Mouse (Mus musculus) CH12.LX (cell line): ENCODE measurements around the gene Phf7.
A peak's percentile ranks its signal among the peaks of the same experiment; 100 is the strongest.

Experiments used
- CHD1 ChIP-seq: IDR thresholded peaks from 2 replicates; pipeline ENCODE4 v1.6.1; 2012; ENCODE audit warnings: low read depth, low read length, improper control_type of control experiment, inconsistent platforms
- CHD2 ChIP-seq: IDR thresholded peaks from 2 replicates; pipeline ENCODE4 v1.6.1; 2011; ENCODE audit warnings: low read length, improper control_type of control experiment
- CTCF ChIP-seq, 2 experiments: IDR thresholded peaks in 1 of 2; conservative IDR thresholded peaks in 1 of 2; 2 replicates each; pipeline ENCODE4 v1.5.1; 2011 to 2012; ENCODE audit warnings: low read depth in 2 of 2, low read length in 2 of 2, improper control_type of control experiment in 1 of 2, inconsistent platforms in 1 of 2, mild to moderate bottlenecking in 1 of 2, moderate library complexity in 1 of 2
- EP300 ChIP-seq: IDR thresholded peaks from 2 replicates; pipeline ENCODE4 v1.6.1; 2011; ENCODE audit warnings: low read length, improper control_type of control experiment
- ETS1 ChIP-seq: conservative IDR thresholded peaks from 2 replicates; pipeline ENCODE4 v1.6.1; 2012; ENCODE audit warnings: low read depth, mild to moderate bottlenecking, inconsistent platforms, low read length, improper control_type of control experiment, moderate library complexity
- GABPA ChIP-seq: IDR thresholded peaks from 2 replicates; pipeline ENCODE4 v1.6.1; 2012; ENCODE audit warnings: low read depth, low read length, improper control_type of control experiment, inconsistent platforms; ENCODE audit not compliant: insufficient replicate concordance
- HCFC1 ChIP-seq: IDR thresholded peaks from 2 replicates; pipeline ENCODE4 v1.6.1; 2012; ENCODE audit warnings: low read depth, mild to moderate bottlenecking, inconsistent platforms, low read length, improper control_type of control experiment
- MAZ ChIP-seq: IDR thresholded peaks from 2 replicates; pipeline ENCODE4 v1.6.1; 2012; ENCODE audit warnings: low read depth, mild to moderate bottlenecking, inconsistent platforms, low read length, improper control_type of control experiment, moderate library complexity
- MXI1 ChIP-seq: IDR thresholded peaks from 2 replicates; pipeline ENCODE4 v1.6.1; 2011; ENCODE audit warnings: mild to moderate bottlenecking, low read depth, low read length, improper control_type of control experiment
- NELFE ChIP-seq: IDR thresholded peaks from 2 replicates; pipeline ENCODE4 v1.6.1; 2011; ENCODE audit warnings: low read depth, low read length, improper control_type of control experiment
- NRF1 ChIP-seq: IDR thresholded peaks from 2 replicates; pipeline ENCODE4 v1.6.1; 2014; ENCODE audit warnings: low read depth, mild to moderate bottlenecking, inconsistent platforms, low read length, improper control_type of control experiment, moderate library complexity
- SMC3 ChIP-seq: IDR thresholded peaks from 2 replicates; pipeline ENCODE4 v1.6.1; 2011; ENCODE audit warnings: low read depth, low read length, improper control_type of control experiment
- TBP ChIP-seq: conservative IDR thresholded peaks from 2 replicates; pipeline ENCODE4 v1.6.1; 2011; ENCODE audit warnings: low read depth, low read length, improper control_type of control experiment
- ZC3H11A ChIP-seq: IDR thresholded peaks from 2 replicates; pipeline ENCODE4 v1.6.1; 2012; ENCODE audit warnings: low read depth, mild to moderate bottlenecking, inconsistent platforms, low read length, improper control_type of control experiment

GRCm38 (mm10) chr14:31206472-31206981 is 44.6 kb downstream of the Phf7 start:
- TF ChIP-seq CHD1, result no peak
- no peak for TF ChIP-seq ETS1
- TF ChIP-seq HCFC1, result no peak; the same call in 1 of the 2 replicates
- no peak for TF ChIP-seq GABPA
- no peak for TF ChIP-seq MAZ
- TF ChIP-seq CHD2, result no peak
- TF ChIP-seq CTCF (conservative IDR thresholded peaks at IDR 0.05 in 1 of 2, IDR thresholded peaks at IDR 0.05 in 1 of 2; ENCODE audit: low read depth in 2 of 2, low read length in 2 of 2), result no peak
- TF ChIP-seq NRF1, result peak; percentile 92
- no peak for TF ChIP-seq SMC3
- no peak for TF ChIP-seq TBP
- no peak for TF ChIP-seq EP300
- peak; percentile 44; the same call in 1 of the 2 replicates for TF ChIP-seq MXI1
- peak; percentile 81 for TF ChIP-seq NELFE
- TF ChIP-seq ZC3H11A, result no peak
